Mouse (Mus musculus) gastrocnemius, postnatal 4 days (tissue): ENCODE results near the gene Gse1. TPM values are rescaled to one million over a fixed set of nuclear protein-coding genes. Genes with fewer than 3 reads are reported as not detected.

ENCODE experiments used
- DNase-seq, 2 experiments: peaks; one replicate each; pipeline ENCODE4 v3.0.0; 2021 to 2022; ENCODE audit warnings: low spot score in 2 of 2, mixed read lengths in 2 of 2
- total RNA-seq, 2 experiments: library from RNA; stranded (reverse); gene quantifications; 2 replicates each; pipeline ENCODE4 v1.2.3; 2021

Gse1 gene
- total RNA-seq, 2 experiments from 2014 or later, result 45.9 to 48.7 TPM

GRCm38 (mm10) chr8:120472230-120472629 lies 244.0 kb downstream of the Gse1 start:
- DNase-seq, result no peak

GRCm38 (mm10) chr8:120473729-120474364 lies 245.6 kb downstream of the Gse1 start:
- DNase-seq, result no peak

- DNase-seq, result no peak
Measured at GRCm38 (mm10) chr8:120474496-120475235, 246.4 kb downstream of the Gse1 start.

GRCm38 (mm10) chr8:120475462-120476201 lies 247.4 kb downstream of the Gse1 start:
- no peak for DNase-seq

- no peak for DNase-seq
Measured at GRCm38 (mm10) chr8:120476711-120477575, 248.7 kb downstream of the Gse1 start.

- no peak for DNase-seq
Measured at GRCm38 (mm10) chr8:120478754-120479153, 250.5 kb downstream of the Gse1 start.

- DNase-seq, result no peak
Measured at GRCm38 (mm10) chr8:120479691-120480090, 251.4 kb downstream of the Gse1 start.

GRCm38 (mm10) chr8:120482015-120482689 lies 253.9 kb downstream of the Gse1 start:
- DNase-seq, result no peak

GRCm38 (mm10) chr8:120484460-120484859 lies 256.2 kb downstream of the Gse1 start:
- no peak for DNase-seq

- no peak for DNase-seq
Measured at GRCm38 (mm10) chr8:120485116-120485515, 256.9 kb downstream of the Gse1 start.

- DNase-seq, result no peak
Measured at GRCm38 (mm10) chr8:120485551-120486476, 257.6 kb downstream of the Gse1 start.

GRCm38 (mm10) chr8:120486477-120487376 lies 258.5 kb downstream of the Gse1 start:
- DNase-seq, result peak in 1 of 2 experiments; percentile 44

- no peak for DNase-seq
Measured at GRCm38 (mm10) chr8:120487377-120487728, 259.1 kb downstream of the Gse1 start.

GRCm38 (mm10) chr8:120487729-120488510 lies 259.7 kb downstream of the Gse1 start:
- DNase-seq, result peak in 1 of 2 experiments; percentile 61

GRCm38 (mm10) chr8:120488636-120489131 lies 260.4 kb downstream of the Gse1 start:
- no peak for DNase-seq

- peak in 1 of 2 experiments; percentile 53 for DNase-seq
Measured at GRCm38 (mm10) chr8:120489142-120489754, 261.0 kb downstream of the Gse1 start.

- no peak for DNase-seq
Measured at GRCm38 (mm10) chr8:120489771-120490281, 261.6 kb downstream of the Gse1 start.
